Mouse (Mus musculus) erythroblast, embryonic 14.5 days (primary cell): ENCODE results near the gene Cacna1a.

Experiments
- GATA1 ChIP-seq: IDR thresholded peaks from 2 replicates; pipeline ENCODE4 v1.6.1; 2012; ENCODE audit warnings: low read length, inconsistent platforms, mixed read lengths
- TAL1 ChIP-seq: IDR thresholded peaks from 3 replicates; pipeline ENCODE4 v1.6.1; 2012; ENCODE audit warnings: low read length, inconsistent platforms, mixed read lengths

DNA sequence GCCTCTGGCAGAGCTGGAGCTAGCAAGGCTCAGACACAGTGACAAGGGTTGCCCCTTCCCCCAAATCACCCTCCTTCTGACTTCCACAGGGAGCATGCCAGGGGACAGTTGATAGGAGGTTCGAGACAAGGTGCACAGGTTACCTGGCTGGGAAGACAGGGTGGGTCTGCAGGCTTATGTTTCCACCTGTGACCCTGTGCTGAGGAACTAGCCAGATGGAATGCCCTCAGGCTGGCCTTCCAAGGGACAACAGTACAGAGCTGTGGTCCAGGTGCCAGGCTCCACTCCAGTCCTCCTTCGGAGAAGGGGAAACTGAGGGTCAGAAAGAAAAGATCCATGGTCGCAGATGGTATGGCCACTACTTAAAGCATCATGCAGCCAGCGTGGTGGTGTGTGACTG lies 165.4 kb downstream of the Cacna1a start:
- no peak for TF ChIP-seq GATA1
- no peak for TF ChIP-seq TAL1
